Mouse (Mus musculus): Measurements from ENCODE around the gene Olfr70.

GRCm38 (mm10) chr4:43724764-43725163 lies 24.2 kb upstream of the Olfr70 start:
- TF ChIP-seq TCF3 (IDR thresholded peaks at IDR 0.05; ENCODE audit: insufficient read length, low read depth): no peak
- no peak for TF ChIP-seq MAX (IDR thresholded peaks at IDR 0.05; ENCODE audit: low read depth)
- no peak for TF ChIP-seq E2F4 (IDR thresholded peaks at IDR 0.05; ENCODE audit: insufficient read depth)
- no peak for TF ChIP-seq POLR2A (IDR thresholded peaks at IDR 0.05; ENCODE audit: insufficient read length, low read depth)
